ENCODE assay signal across 8 mouse cellular contexts in genomic region chr12:108338572-108339190, GRCm38 (mm10). TPM values are rescaled to one million over a fixed set of nuclear protein-coding genes. Genes with fewer than 3 reads are reported as not detected.
DNase-seq lines count a peak whose midpoint lies in the region; ATAC-seq and TF ChIP-seq lines count a peak whose summit lies in the region.

No protein-coding gene starts in this region.

- TF ChIP-seq EP300 in stomach, postnatal 0 days (optimal IDR thresholded peaks at IDR 0.05), result no peak

- DNase-seq in layer of hippocampus, adult 2 months (ENCODE audit: low spot score in 2 of 2), result peak; percentile 41 to 56
- no peak for DNase-seq in layer of hippocampus, adult 11-12 months (ENCODE audit: low spot score)
- peak; percentile 69 for DNase-seq in ES-E14 (ENCODE audit: low read depth, low spot score)
- DNase-seq in heart, postnatal 14 days, result peak; percentile 23 to 50
- peak; percentile 73 for DNase-seq in stomach, postnatal 0 days (ENCODE audit: low spot score)
- DNase-seq in urinary bladder, postnatal 4 days (ENCODE audit: low spot score in 2 of 2), result no peak

- intact Hi-C loops in heart, postnatal 14 days (cut with DNase I), result no loop called here

- H3K4me3 ChIP-seq in layer of hippocampus, adult 2 months, result no peak overlapping the region
- peak overlapping the region in 1 of 2 experiments; percentile 46; a peak in 1 of 4 replicates for H3K4me3 ChIP-seq in ES-E14 (ENCODE audit: insufficient read depth in 1 of 2, low read depth in 1 of 2, low read length in 2 of 2, poor library complexity in 1 of 2, severe bottlenecking in 1 of 2)
- H3K4me3 ChIP-seq in bone marrow macrophage, adult 2 months (ENCODE audit: insufficient read depth, low read length), result no peak overlapping the region
- no peak overlapping the region for H3K4me3 ChIP-seq in liver, embryonic 12.5 days
- no peak overlapping the region for H3K4me3 ChIP-seq in stomach, postnatal 0 days (ENCODE audit: low read depth, low read length)

- peaks cover 0 to 6% of the 10 kb centered on the region in 2 experiments; a peak in 1 of 4 replicates for H3K4me1 ChIP-seq in ES-E14 (ENCODE audit: control insufficient read depth in 2 of 2, insufficient read depth in 2 of 2, low read length in 2 of 2, poor library complexity in 1 of 2)
- 0 out of 2 replicates have a peak, but pooled peaks cover under 1% of the 10 kb centered on the region for H3K4me1 ChIP-seq in bone marrow macrophage, adult 2 months (ENCODE audit: control insufficient read depth, insufficient read depth, low read length)
- H3K4me1 ChIP-seq in liver, embryonic 12.5 days, result peaks cover 19% of the 10 kb centered on the region
- H3K4me1 ChIP-seq in stomach, postnatal 0 days (replicated peaks; ENCODE audit: control insufficient read depth, insufficient read depth), result no peaks in the 10 kb centered on the region

- no peaks in the 10 kb centered on the region for H3K36me3 ChIP-seq in ES-E14 (ENCODE audit: control insufficient read depth, insufficient read depth, low read length, poor library complexity, severe bottlenecking)
- no peaks in the 10 kb centered on the region for H3K36me3 ChIP-seq in liver, embryonic 12.5 days
- no peaks in the 10 kb centered on the region for H3K36me3 ChIP-seq in stomach, postnatal 0 days (ENCODE audit: control insufficient read depth, insufficient read depth, low read length)

- no peaks in the 10 kb centered on the region for H3K9me3 ChIP-seq in ES-E14 (ENCODE audit: control insufficient read depth, insufficient read depth, low read depth, low read length)
- no peaks in the 10 kb centered on the region for H3K9me3 ChIP-seq in liver, embryonic 12.5 days (replicated peaks)
- no peaks in the 10 kb centered on the region for H3K9me3 ChIP-seq in stomach, postnatal 0 days (ENCODE audit: control insufficient read depth, low read length)

- peaks cover 71% of the 10 kb centered on the region for H3K27me3 ChIP-seq in liver, embryonic 12.5 days (replicated peaks)
- H3K27me3 ChIP-seq in stomach, postnatal 0 days (ENCODE audit: control insufficient read depth, insufficient read depth, low read length), result no peaks in the 10 kb centered on the region

- 0 out of 2 replicates have a peak overlapping the region, but pooled peaks have one; percentile 14 for H3K4me2 ChIP-seq in liver, embryonic 12.5 days
- no peak overlapping the region for H3K4me2 ChIP-seq in stomach, postnatal 0 days (replicated peaks; ENCODE audit: low read depth)

- no peak overlapping the region for H3K9ac ChIP-seq in ES-E14 (ENCODE audit: insufficient read depth, low read depth, low read length, poor library complexity, severe bottlenecking)
- H3K9ac ChIP-seq in liver, embryonic 12.5 days, result no peak overlapping the region
- no peak overlapping the region for H3K9ac ChIP-seq in stomach, postnatal 0 days (ENCODE audit: low read length)

- TF ChIP-seq CTCF in layer of hippocampus, adult 2 months (conservative IDR thresholded peaks at IDR 0.05), result peak; percentile 81
- TF ChIP-seq CTCF in bone marrow macrophage, adult 2 months (IDR thresholded peaks at IDR 0.05; ENCODE audit: low read depth, low read length), result peak; percentile 63
- peak; percentile 88 for TF ChIP-seq CTCF in stomach, postnatal 0 days (IDR thresholded peaks at IDR 0.05; ENCODE audit: low read depth)

- no peak for ATAC-seq in liver, embryonic 12.5 days
- ATAC-seq in stomach, postnatal 0 days (ENCODE audit: low FRiP score, low TSS enrichment), result no peak

- in situ Hi-C loops in ES-E14 (cut with MboI; ENCODE audit: low sequenced_read_pairs in 2 of 2, unreplicated experiment in 2 of 2), result no loop called here

- 8% methylated on average over 12 of the region's 14 CpGs for WGBS in liver, embryonic 12.5 days (ENCODE audit: insufficient replicate concordance)
- WGBS in stomach, postnatal 0 days, result 26% methylated on average over 14 of the region's 14 CpGs

- no peak overlapping the region for H3K27ac ChIP-seq in layer of hippocampus, adult 2 months
- no peak overlapping the region for H3K27ac ChIP-seq in ES-E14 (ENCODE audit: insufficient read depth, low read depth, low read length, poor library complexity, severe bottlenecking)
- no peak overlapping the region for H3K27ac ChIP-seq in bone marrow macrophage, adult 2 months (ENCODE audit: insufficient read depth, low read depth, low read length)
- H3K27ac ChIP-seq in liver, embryonic 12.5 days, result no peak overlapping the region
- no peak overlapping the region for H3K27ac ChIP-seq in stomach, postnatal 0 days (replicated peaks)

- no peak for TF ChIP-seq POLR2A in bone marrow macrophage, adult 2 months (IDR thresholded peaks at IDR 0.05; ENCODE audit: borderline replicate concordance, low read depth, low read length)

TF ChIP-seq in ES-E14, 5 proteins besides CTCF, POLR2A, EP300 and RAD21:
- no peak for TF ChIP-seq CHD2 (IDR thresholded peaks at IDR 0.05; ENCODE audit: low read depth, low read length)
- no peak for TF ChIP-seq ZNF384 (IDR thresholded peaks at IDR 0.05; ENCODE audit: low read depth, low read length)
- TF ChIP-seq MAFK (IDR thresholded peaks at IDR 0.05; ENCODE audit: insufficient read depth, low read depth, low read length), result no peak
- TF ChIP-seq ZC3H11A (IDR thresholded peaks at IDR 0.05; ENCODE audit: borderline replicate concordance, low read depth, low read length), result no peak
- TF ChIP-seq HCFC1 (IDR thresholded peaks at IDR 0.05; ENCODE audit: borderline replicate concordance, insufficient read depth, low read length), result no peak

RNA-seq across cellular contexts. Expression of gene Cyp46a1, which starts 4.5 kb away (rescaled TPM):
- 100 to 1,000 TPM; 169 TPM for total RNA-seq in layer of hippocampus, adult 2 months (2021)
- 0.98 and 1.6 TPM in 2 replicates for total RNA-seq in ES-E14 (2012; rRNA removed)
- 0.36 TPM in 1 of 2 replicates, not detected in the other for polyA plus RNA-seq in bone marrow macrophage, adult 2 months (2012; ENCODE audit: insufficient read depth, insufficient read length, missing spikeins)
- 1 to 10 TPM in 1 of 2 experiments, under 1 TPM in 1; 0.54 to 1.7 TPM for total RNA-seq in heart, postnatal 14 days (2021)
- polyA plus RNA-seq in liver, embryonic 12.5 days (2016; fragmentation: Nextera tagmentation; extraction: Ambion mirVana), result 0.86 and 1.7 TPM in 2 replicates
- 1.3 and 2.1 TPM in 2 replicates for polyA plus RNA-seq in stomach, postnatal 0 days (2015; fragmentation: Nextera tagmentation; extraction: Ambion mirVana)

RNA-seq across cellular contexts. Expression of gene Eml1, which starts 32.1 kb away (rescaled TPM):
- 10 to 100 TPM; 46.6 to 47.4 TPM for total RNA-seq in layer of hippocampus, adult 2 months (2021)
- 2.9 and 4.2 TPM in 2 replicates for total RNA-seq in ES-E14 (2012; rRNA removed)
- 0.38 and 0.65 TPM in 2 replicates for polyA plus RNA-seq in bone marrow macrophage, adult 2 months (2012; ENCODE audit: insufficient read depth, insufficient read length, missing spikeins)
- total RNA-seq in heart, postnatal 14 days (2021), result 10 to 100 TPM; 81.7 to 89.8 TPM
- 9.5 and 10.6 TPM in 2 replicates for polyA plus RNA-seq in liver, embryonic 12.5 days (2016; fragmentation: Nextera tagmentation; extraction: Ambion mirVana)
- 53.8 and 54.6 TPM in 2 replicates for polyA plus RNA-seq in stomach, postnatal 0 days (2015; fragmentation: Nextera tagmentation; extraction: Ambion mirVana)

RNA-seq across cellular contexts. Expression of gene Hhipl1, which starts 32.6 kb away (rescaled TPM):
- 1 to 10 TPM; 5.1 to 6.4 TPM for total RNA-seq in layer of hippocampus, adult 2 months (2021)
- total RNA-seq in ES-E14 (2012; rRNA removed), result 0.53 and 1.0 TPM in 2 replicates
- not detected in 2 replicates for polyA plus RNA-seq in bone marrow macrophage, adult 2 months (2012; ENCODE audit: insufficient read depth, insufficient read length, missing spikeins)
- total RNA-seq in heart, postnatal 14 days (2021), result 1 to 10 TPM; 1.7 TPM
- polyA plus RNA-seq in liver, embryonic 12.5 days (2016; fragmentation: Nextera tagmentation; extraction: Ambion mirVana), result 0.07 and 0.17 TPM in 2 replicates
- polyA plus RNA-seq in stomach, postnatal 0 days (2015; fragmentation: Nextera tagmentation; extraction: Ambion mirVana), result 0.23 and 0.24 TPM in 2 replicates

Comparison
In these comparisons a context has a peak if more than half of its experiments do, and no peak if none do; other contexts are left out.
1. DNase-seq: peak in layer of hippocampus, adult 2 months (2 of 2), ES-E14 (single experiment), heart, postnatal 14 days (2 of 2) and stomach, postnatal 0 days (single experiment); none in layer of hippocampus, adult 11-12 months (single experiment) and urinary bladder, postnatal 4 days (0 of 2).
2. RNA of gene Cyp46a1, which starts 4.5 kb away (total RNA-seq): 169 TPM in layer of hippocampus, adult 2 months; 0.54 to 1.7 TPM in heart, postnatal 14 days and 0.98 to 1.6 TPM in ES-E14; every median in the first group is over 10 times any median in the second.
3. Peak in every context shown above with its lines, with median percentiles within 50 percentile points of each other: CTCF ChIP-seq.